Mouse (Mus musculus) adrenal gland, postnatal 14 days (tissue): ENCODE results near the gene Tbx4. TPM values are rescaled to one million over a fixed set of nuclear protein-coding genes. Genes with fewer than 3 reads are reported as not detected.

Experiments
- DNase-seq: peaks from one replicate; pipeline ENCODE4 v3.0.0; 2021; ENCODE audit warnings: mixed read lengths
- total RNA-seq: library from RNA; stranded (reverse); gene quantifications from 2 replicates; pipeline ENCODE4 v1.2.3, GENCODE M21; 2021

Tbx4 gene
- total RNA-seq, 1 experiment from 2014 or later, result not detected

- no peak for DNase-seq
Observed at GRCm38 (mm10) chr11:85857997-85858698, 28.1 kb upstream of the Tbx4 start.

GRCm38 (mm10) chr11:85864363-85864762, 21.9 kb upstream of the Tbx4 start:
- peak; percentile 43 for DNase-seq

- DNase-seq, result no peak
Observed at GRCm38 (mm10) chr11:85876059-85876788, 10.0 kb upstream of the Tbx4 start.

GRCm38 (mm10) chr11:85884498-85884897, 1.7 kb upstream of the Tbx4 start:
- no peak for DNase-seq

DNA sequence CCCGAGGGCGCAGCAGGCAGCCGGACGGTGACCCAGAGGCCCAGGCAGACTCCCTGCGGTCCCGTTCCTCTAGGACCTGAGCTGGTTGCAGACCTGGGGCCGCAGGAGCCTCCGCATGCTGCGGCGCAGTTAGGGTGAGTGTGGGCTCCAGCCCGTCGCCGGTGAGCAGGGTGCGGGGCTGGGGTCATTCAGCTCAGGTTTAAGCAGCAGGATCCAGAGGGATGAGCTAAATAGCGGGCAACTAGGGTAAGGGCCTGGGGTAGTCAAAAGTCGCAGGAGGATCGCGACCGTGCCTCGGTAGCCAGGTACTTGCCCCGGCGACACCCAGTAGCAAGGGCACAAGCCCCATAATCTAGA, 185 bp downstream of the Tbx4 start:
- DNase-seq, result no peak

GRCm38 (mm10) chr11:85887273-85887672, 1.1 kb downstream of the Tbx4 start:
- DNase-seq, result no peak

DNA sequence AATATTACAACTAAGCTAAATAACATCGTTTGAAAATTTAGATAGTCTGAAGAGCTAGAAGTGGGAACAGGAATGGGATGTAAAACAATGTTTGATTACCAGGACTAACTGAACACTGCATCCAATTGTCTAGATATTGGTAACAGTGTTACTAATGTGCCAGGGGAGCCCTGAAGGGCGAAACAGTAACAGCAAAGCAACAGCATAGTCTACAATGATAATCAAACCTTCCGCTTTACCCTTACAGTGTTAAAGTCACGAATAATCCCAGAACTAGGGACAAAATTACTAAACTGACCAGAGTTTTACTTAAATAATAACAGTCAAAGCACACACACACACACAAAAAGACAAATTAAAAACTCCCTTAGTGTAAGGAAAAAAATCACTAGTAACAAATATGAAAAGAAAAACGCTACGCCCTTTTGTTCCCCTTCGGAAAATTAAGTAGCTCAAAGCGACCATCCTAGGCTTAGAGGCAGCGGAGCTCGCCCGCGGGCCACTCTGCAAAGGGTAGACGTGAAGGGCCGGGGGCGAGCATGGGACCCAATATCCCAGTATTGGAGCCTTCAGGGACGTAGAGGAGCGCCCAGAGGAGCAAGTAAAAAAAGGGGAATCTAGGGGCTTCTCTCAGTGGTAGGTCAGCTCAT, 1.7 kb downstream of the Tbx4 start:
- no peak for DNase-seq

GRCm38 (mm10) chr11:85888451-85888961, 2.3 kb downstream of the Tbx4 start:
- no peak for DNase-seq

- DNase-seq, result no peak
Observed at GRCm38 (mm10) chr11:85889056-85889729, 3.0 kb downstream of the Tbx4 start.

DNA sequence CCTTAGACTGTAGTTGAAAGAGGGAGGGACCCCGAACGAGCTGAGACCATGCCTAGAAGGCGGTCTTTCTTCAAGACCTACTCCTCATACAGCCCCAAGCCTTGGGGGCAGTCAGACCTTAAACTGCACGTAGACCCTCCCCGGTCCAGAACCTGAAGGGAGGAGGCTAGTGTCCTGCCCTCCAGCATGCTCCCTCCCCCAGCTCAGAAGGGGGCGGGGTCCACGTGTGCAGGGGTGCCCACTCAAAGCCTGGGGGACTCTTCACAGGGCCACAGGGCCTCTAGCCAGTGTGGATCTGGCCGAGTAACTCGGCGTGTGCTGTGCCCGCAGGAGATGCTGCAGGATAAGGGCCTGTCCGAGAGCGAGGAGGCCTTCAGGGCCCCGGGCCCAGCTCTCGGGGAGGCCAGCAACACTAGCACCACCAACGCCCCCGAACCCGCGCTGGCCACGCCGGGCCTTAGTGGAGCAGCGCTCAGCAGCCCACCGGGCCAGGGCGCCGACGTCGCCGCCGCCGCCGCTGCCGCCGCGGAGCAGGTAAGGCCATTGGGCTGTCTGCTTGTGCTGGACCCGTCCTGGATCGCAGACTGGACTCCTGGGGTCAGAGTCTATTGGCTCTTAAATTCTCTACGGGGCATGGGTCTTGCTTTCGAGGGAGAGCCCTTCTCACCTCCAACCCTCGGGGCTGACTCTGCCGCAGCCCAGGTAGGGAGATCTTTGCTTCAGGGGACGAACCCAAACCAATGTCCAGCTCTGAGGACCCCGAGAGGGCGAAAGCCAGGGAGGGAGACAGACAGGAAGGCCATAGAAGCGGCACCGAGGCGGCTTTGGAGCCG, 3.7 kb downstream of the Tbx4 start:
- DNase-seq, result no peak

GRCm38 (mm10) chr11:85890563-85890845, 4.3 kb downstream of the Tbx4 start:
- DNase-seq, result no peak

GRCm38 (mm10) chr11:85891010-85891691, 4.9 kb downstream of the Tbx4 start:
- DNase-seq, result no peak

DNA sequence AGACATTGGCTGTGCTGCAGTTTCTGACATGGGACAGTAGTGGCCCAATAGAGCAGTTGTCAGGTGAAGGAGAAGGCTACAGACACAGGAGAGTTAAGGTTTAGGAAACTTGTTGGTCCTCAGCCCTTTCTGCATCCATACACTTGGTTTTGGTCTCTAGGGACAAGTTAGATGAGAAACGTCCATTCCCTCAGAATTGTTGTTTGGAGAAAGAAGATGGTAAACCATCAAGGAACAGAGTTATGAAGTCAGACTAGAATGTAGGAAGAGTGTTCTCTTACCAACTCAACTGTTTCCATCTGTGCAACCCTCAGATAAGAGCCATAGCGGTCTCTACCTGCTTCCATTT, 5.4 kb downstream of the Tbx4 start:
- DNase-seq, result no peak

DNA sequence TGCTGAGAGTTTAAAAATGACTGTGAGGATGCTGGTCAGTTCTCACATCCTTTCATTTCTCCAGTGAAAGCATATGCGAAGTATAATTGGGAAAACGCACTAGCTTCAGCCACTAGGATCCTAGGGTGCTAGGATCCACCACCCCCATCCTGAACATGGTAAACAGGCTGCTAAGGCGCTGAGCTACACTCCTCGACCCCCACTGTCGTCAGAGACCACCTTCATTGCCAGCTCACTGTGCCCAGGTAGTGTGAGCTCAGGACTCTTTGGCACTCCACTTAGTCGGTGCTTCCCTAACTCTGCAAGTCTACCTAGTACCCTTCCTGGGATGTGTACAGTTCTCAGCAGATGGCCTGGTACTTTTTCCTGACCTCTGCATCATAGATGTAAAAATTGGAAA, 6.5 kb downstream of the Tbx4 start:
- no peak for DNase-seq

GRCm38 (mm10) chr11:85893400-85894135, 7.3 kb downstream of the Tbx4 start:
- no peak for DNase-seq

DNA sequence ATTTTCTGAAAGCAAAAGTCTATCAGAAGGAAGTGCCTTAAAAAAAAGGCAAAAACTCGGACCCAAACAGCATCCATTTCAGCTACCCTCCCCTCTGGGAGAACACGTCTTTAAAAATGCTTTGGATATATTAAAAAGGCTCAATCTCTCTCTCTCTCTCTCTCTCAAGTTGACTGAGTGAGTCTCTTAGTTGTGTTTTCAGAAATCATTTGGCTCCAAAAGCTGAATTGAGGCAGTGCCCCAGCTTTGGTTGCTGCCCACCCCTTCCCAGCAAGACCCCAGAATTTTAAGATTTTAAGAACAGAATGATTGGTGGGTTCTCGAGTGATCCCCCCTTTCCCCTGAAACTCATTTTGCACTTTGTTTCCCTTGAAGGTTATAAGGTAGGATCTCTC, 7.9 kb downstream of the Tbx4 start:
- DNase-seq, result no peak

- DNase-seq, result peak; percentile 41
Observed at GRCm38 (mm10) chr11:85894731-85895545, 8.7 kb downstream of the Tbx4 start.

DNA sequence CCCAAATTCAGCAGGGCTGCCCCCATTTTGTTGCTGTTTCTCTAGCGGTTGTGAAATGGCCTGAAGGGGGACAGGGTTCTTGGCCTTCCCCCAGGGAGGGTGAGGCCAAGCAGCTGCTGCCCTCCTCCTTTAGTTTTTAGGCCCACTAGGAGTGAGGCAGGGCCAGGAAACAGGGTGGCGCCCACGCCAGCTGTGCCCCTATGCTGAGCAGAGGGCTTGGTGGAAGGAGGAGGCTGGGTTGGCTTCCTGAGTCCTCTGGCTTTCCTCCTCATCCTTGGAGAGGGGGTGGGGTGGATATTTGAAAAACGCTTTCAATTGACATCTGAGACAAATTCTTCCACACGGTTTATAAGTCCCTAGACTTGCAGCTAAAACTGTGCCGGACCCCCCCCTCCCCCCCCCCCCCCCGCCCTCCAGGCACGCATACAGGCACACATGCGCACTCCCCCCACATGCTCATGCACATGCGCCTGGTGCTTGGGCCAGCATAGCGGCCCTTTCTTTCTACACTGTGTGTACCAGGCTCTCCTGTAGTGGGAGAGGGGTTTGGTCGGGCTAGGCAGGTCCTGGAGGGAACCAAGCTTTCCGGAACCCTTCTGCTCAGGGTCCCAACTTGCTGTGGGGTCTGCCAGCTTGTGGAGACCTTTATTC, 10.2 kb downstream of the Tbx4 start:
- DNase-seq, result no peak

DNA sequence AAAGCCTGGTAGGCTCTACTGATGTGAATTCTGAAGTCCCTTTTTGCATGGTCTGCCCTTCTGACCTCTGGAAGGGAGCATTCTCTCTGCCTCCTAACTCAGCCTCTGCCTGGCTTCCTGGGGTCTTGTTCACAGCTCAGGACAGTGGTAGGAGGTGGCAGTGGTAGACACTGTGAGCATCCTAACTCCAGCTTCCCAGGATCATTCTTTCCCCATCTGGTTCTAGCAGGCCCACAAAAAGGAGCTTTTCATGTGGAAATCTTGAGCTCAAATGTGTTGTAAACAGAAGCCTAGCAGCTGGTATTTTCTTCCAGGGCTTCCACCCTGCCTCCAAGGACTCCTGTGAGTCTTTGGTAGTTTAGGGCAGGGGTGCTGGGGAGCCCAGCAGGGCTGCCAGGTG, 14.1 kb downstream of the Tbx4 start:
- no peak for DNase-seq
